Mouse (Mus musculus): ENCODE data around the gene Tesk1.

The Tesk1 gene

GRCm38 (mm10) chr4:43419801-43420281 is 21.9 kb upstream of the Tesk1 start:
- peak; percentile 27 for DNase-seq

GRCm38 (mm10) chr4:43420305-43420704 is 21.4 kb upstream of the Tesk1 start:
- peak; percentile 90 for DNase-seq

GRCm38 (mm10) chr4:43421632-43422240 is 20.0 kb upstream of the Tesk1 start:
- peak; percentile 25 for DNase-seq

- peak; percentile 55 for DNase-seq
These were observed 18.3 kb upstream of the Tesk1 start for GRCm38 (mm10) chr4:43423267-43423934.

GRCm38 (mm10) chr4:43424072-43424471 is 17.7 kb upstream of the Tesk1 start:
- DNase-seq: no peak

- DNase-seq: peak; percentile 11
These were observed 16.5 kb upstream of the Tesk1 start for GRCm38 (mm10) chr4:43425197-43425596.

GRCm38 (mm10) chr4:43425648-43426380 is 15.9 kb upstream of the Tesk1 start:
- peak; percentile 30 for DNase-seq

GRCm38 (mm10) chr4:43426487-43426886 is 15.3 kb upstream of the Tesk1 start:
- no peak for DNase-seq

- DNase-seq: peak; percentile 16
These were observed 14.1 kb upstream of the Tesk1 start for GRCm38 (mm10) chr4:43427501-43428179.

GRCm38 (mm10) chr4:43428180-43428861 is 13.4 kb upstream of the Tesk1 start:
- peak; percentile 22 for DNase-seq

GRCm38 (mm10) chr4:43428946-43429345 is 12.8 kb upstream of the Tesk1 start, which contains the start of gene Fam166b:
Fam166b (minus strand) TSS chr4:43429134.
- DNase-seq: peak; percentile 70

- peak; percentile 92 for DNase-seq
These were observed 10.0 kb upstream of the Tesk1 start for GRCm38 (mm10) chr4:43431690-43432089.

GRCm38 (mm10) chr4:43432832-43433231 is 8.9 kb upstream of the Tesk1 start:
- DNase-seq: no peak

- DNase-seq: peak; percentile 100
These were observed 305 bp downstream of the Tesk1 start for GRCm38 (mm10) chr4:43442044-43442443.

- DNase-seq: peak; percentile 87
These were observed 970 bp downstream of the Tesk1 start for GRCm38 (mm10) chr4:43442456-43443361.

GRCm38 (mm10) chr4:43443511-43443910 is 1.8 kb downstream of the Tesk1 start:
- peak; percentile 61 for DNase-seq

- DNase-seq: no peak
These were observed 5.5 kb downstream of the Tesk1 start for GRCm38 (mm10) chr4:43447251-43447650.

- DNase-seq: no peak
These were observed 6.8 kb downstream of the Tesk1 start for GRCm38 (mm10) chr4:43448554-43448953.

- DNase-seq: no peak
These were observed 10.6 kb downstream of the Tesk1 start for GRCm38 (mm10) chr4:43452315-43452714.

GRCm38 (mm10) chr4:43453413-43453812 is 11.7 kb downstream of the Tesk1 start:
- DNase-seq: no peak

Data from kidney, postnatal 10 days (tissue).